Mouse (Mus musculus) E14TG2a.4 (cell line): Measurements from ENCODE around the gene Lrrtm4.

Experiments
- CTCF ChIP-seq: conservative IDR thresholded peaks from 2 replicates; pipeline ENCODE4 v1.5.1; 2014; ENCODE audit warnings: low read length
- NANOG ChIP-seq: IDR thresholded peaks from 2 replicates; pipeline ENCODE4 v1.6.1; 2014; ENCODE audit warnings: borderline replicate concordance, low read length, mixed read lengths
- POU5F1 ChIP-seq: IDR thresholded peaks from 2 replicates; pipeline ENCODE4 v1.6.1; 2014; ENCODE audit warnings: low read length, borderline replicate concordance

- TF ChIP-seq CTCF (no peak), POU5F1 (no peak), NANOG (no peak)
Observed at GRCm38 (mm10) chr6:80301871-80302270, 283.2 kb downstream of the Lrrtm4 start.
